Comparison of ENCODE assay signal across 8 mouse cellular contexts in the genomic region with DNA sequence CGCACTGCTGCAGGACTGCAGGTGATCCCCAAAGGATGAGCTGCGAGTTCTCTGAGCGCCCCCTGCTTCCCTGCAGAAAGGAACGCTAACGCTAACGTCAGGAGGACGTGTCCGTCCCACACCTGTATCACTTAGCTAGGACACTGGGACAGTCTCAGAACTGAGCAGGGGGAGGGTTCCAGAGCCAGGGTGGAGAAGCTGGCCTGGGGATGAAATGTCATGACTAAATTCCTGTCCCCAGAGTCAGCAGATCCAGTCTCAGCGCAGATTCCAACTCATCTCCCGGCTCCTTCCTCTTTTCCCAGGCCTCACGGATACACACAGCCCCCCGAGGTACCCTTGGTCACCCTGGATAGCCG. TPM values are rescaled to one million over a fixed set of nuclear protein-coding genes. Genes with fewer than 3 reads are reported as not detected.
DNase-seq lines count a peak whose midpoint lies in the region; ATAC-seq and TF ChIP-seq lines count a peak whose summit lies in the region.

No protein-coding gene starts in this region.

- H3K36me3 ChIP-seq in heart, embryonic 13.5 days = peaks cover 11% of the 10 kb centered on the region
- H3K36me3 ChIP-seq in ES-Bruce4 (ENCODE audit: control insufficient read depth, insufficient read depth, low read length, poor library complexity, severe bottlenecking) = no peaks in the 10 kb centered on the region
- H3K36me3 ChIP-seq in intestine, embryonic 16.5 days (ENCODE audit: control insufficient read depth, insufficient read depth, low read length) = no peaks in the 10 kb centered on the region
- H3K36me3 ChIP-seq in midbrain, embryonic 16.5 days (ENCODE audit: control insufficient read depth, insufficient read depth, low read length) = 0 out of 2 replicates have a peak, but pooled peaks cover 2% of the 10 kb centered on the region

- intact Hi-C loops in heart, postnatal 10 days (cut with DNase I) = no loop called here

- peak overlapping the region; percentile 93 for H3K9ac ChIP-seq in heart, embryonic 13.5 days
- peak overlapping the region; percentile 47 for H3K9ac ChIP-seq in ES-Bruce4 (ENCODE audit: low read depth, poor library complexity, severe bottlenecking)
- H3K9ac ChIP-seq in intestine, embryonic 16.5 days (ENCODE audit: low read depth, low read length) = peak overlapping the region; percentile 89
- H3K9ac ChIP-seq in midbrain, embryonic 16.5 days (ENCODE audit: low read depth, low read length) = peak overlapping the region; percentile 91

- H3K4me3 ChIP-seq in heart, embryonic 13.5 days = peak overlapping the region; percentile 87
- H3K4me3 ChIP-seq in ES-Bruce4 (ENCODE audit: low read depth, low read length) = peak overlapping the region; percentile 89
- peak overlapping the region; percentile 83 for H3K4me3 ChIP-seq in embryonic fibroblast, embryonic 13.5 days (ENCODE audit: insufficient read depth, low read length)
- peak overlapping the region; percentile 85 for H3K4me3 ChIP-seq in intestine, embryonic 16.5 days (ENCODE audit: low read length)
- H3K4me3 ChIP-seq in midbrain, embryonic 16.5 days (ENCODE audit: low read depth, low read length) = peak overlapping the region; percentile 81

- no peaks in the 10 kb centered on the region for H3K27me3 ChIP-seq in heart, embryonic 13.5 days (replicated peaks)
- no peaks in the 10 kb centered on the region for H3K27me3 ChIP-seq in ES-Bruce4 (ENCODE audit: control insufficient read depth, insufficient read depth, low read length, poor library complexity, severe bottlenecking)
- H3K27me3 ChIP-seq in intestine, embryonic 16.5 days (replicated peaks; ENCODE audit: control insufficient read depth, insufficient read depth, low read length) = no peaks in the 10 kb centered on the region
- no peaks in the 10 kb centered on the region; the same call in 1 of the 2 replicates for H3K27me3 ChIP-seq in midbrain, embryonic 16.5 days (ENCODE audit: control insufficient read depth, insufficient read depth, low read depth, low read length)

- TF ChIP-seq CTCF in ES-Bruce4 (IDR thresholded peaks at IDR 0.05; ENCODE audit: low read depth, low read length) = peak; percentile 3
- TF ChIP-seq CTCF in embryonic fibroblast, embryonic 13.5 days (IDR thresholded peaks at IDR 0.05; ENCODE audit: borderline replicate concordance, insufficient read depth, low read length) = no peak

- ATAC-seq in heart, embryonic 13.5 days (ENCODE audit: extremely low read depth, insufficient number of reproducible peaks, low FRiP score, low TSS enrichment) = 0 out of 2 replicates have a peak, but pooled peaks have one; percentile 3
- peak; percentile 55 for ATAC-seq in intestine, embryonic 16.5 days
- ATAC-seq in midbrain, embryonic 16.5 days = no peak

- no peak for TF ChIP-seq EP300 in ES-Bruce4 (IDR thresholded peaks at IDR 0.05; ENCODE audit: insufficient read depth, low read depth, low read length)

- peaks cover 32% of the 10 kb centered on the region for H3K4me1 ChIP-seq in heart, embryonic 13.5 days
- H3K4me1 ChIP-seq in ES-Bruce4 (ENCODE audit: control insufficient read depth, insufficient read depth, low read length) = peaks cover 6% of the 10 kb centered on the region
- peaks cover 14% of the 10 kb centered on the region for H3K4me1 ChIP-seq in embryonic fibroblast, embryonic 13.5 days (ENCODE audit: control insufficient read depth, insufficient read depth, low read length)
- H3K4me1 ChIP-seq in intestine, embryonic 16.5 days (ENCODE audit: control insufficient read depth, insufficient read depth, low read length) = peaks cover 26% of the 10 kb centered on the region
- H3K4me1 ChIP-seq in midbrain, embryonic 16.5 days (ENCODE audit: control insufficient read depth, insufficient read depth, low read length) = peaks cover 25% of the 10 kb centered on the region

- whole genome bisulfite sequencing in heart, embryonic 13.5 days = 10% methylated on average over 13 of the region's 13 CpGs
- 8% methylated on average over 13 of the region's 13 CpGs for WGBS in intestine, embryonic 16.5 days
- WGBS in midbrain, embryonic 16.5 days = 6% methylated on average over 13 of the region's 13 CpGs

- H3K27ac ChIP-seq in heart, embryonic 13.5 days (replicated peaks) = peak overlapping the region; percentile 74
- no peak overlapping the region for H3K27ac ChIP-seq in ES-Bruce4 (ENCODE audit: insufficient read depth, low read length)
- H3K27ac ChIP-seq in embryonic fibroblast, embryonic 13.5 days (ENCODE audit: insufficient read depth, low read length) = peak overlapping the region; percentile 44; the same call in 1 of the 2 replicates
- peak overlapping the region; percentile 75 for H3K27ac ChIP-seq in intestine, embryonic 16.5 days (ENCODE audit: low read length)
- H3K27ac ChIP-seq in midbrain, embryonic 16.5 days (ENCODE audit: low read length) = peak overlapping the region; percentile 78

- no peak for TF ChIP-seq POLR2A in ES-Bruce4 (IDR thresholded peaks at IDR 0.05; ENCODE audit: insufficient read depth, low read length)
- no peak for TF ChIP-seq POLR2A in embryonic fibroblast, embryonic 13.5 days (IDR thresholded peaks at IDR 0.05; ENCODE audit: low read depth, low read length)

- no peaks in the 10 kb centered on the region for H3K9me3 ChIP-seq in heart, embryonic 13.5 days
- no peaks in the 10 kb centered on the region for H3K9me3 ChIP-seq in ES-Bruce4 (replicated peaks; ENCODE audit: control insufficient read depth, insufficient read depth, low read length, poor library complexity, severe bottlenecking)
- H3K9me3 ChIP-seq in intestine, embryonic 16.5 days (ENCODE audit: control insufficient read depth, low read length) = no peaks in the 10 kb centered on the region
- H3K9me3 ChIP-seq in midbrain, embryonic 16.5 days (replicated peaks; ENCODE audit: control insufficient read depth, low read length, poor library complexity, severe bottlenecking) = no peaks in the 10 kb centered on the region

- H3K4me2 ChIP-seq in heart, embryonic 13.5 days = peak overlapping the region; percentile 97
- H3K4me2 ChIP-seq in intestine, embryonic 16.5 days (ENCODE audit: low read depth, low read length) = peak overlapping the region; percentile 93
- peak overlapping the region; percentile 77 for H3K4me2 ChIP-seq in midbrain, embryonic 16.5 days (ENCODE audit: low read length)

- no peak for DNase-seq in heart, postnatal 10 days
- DNase-seq in layer of hippocampus, postnatal 25 days (ENCODE audit: extremely low spot score in 1 of 2, low spot score in 1 of 2) = no peak
- no peak for DNase-seq in layer of hippocampus, adult 11-12 months (ENCODE audit: low spot score)

RNA-seq across cellular contexts. Expression of a gene that starts 0.6 kb away (rescaled TPM):
- 44.6 and 50.3 TPM in 2 replicates for polyA plus RNA-seq in heart, embryonic 13.5 days (2015; fragmentation: Nextera tagmentation; extraction: Ambion mirVana)
- total RNA-seq in heart, postnatal 10 days (2021) = 100 to 1,000 TPM in 1 of 2 experiments, 10 to 100 TPM in 1; 99.4 to 103 TPM
- 27.5 and 30.2 TPM in 2 replicates for polyA plus RNA-seq in ES-Bruce4 (2011; ENCODE audit: insufficient read depth, insufficient read length, low read depth, missing spikeins)
- polyA plus RNA-seq in embryonic fibroblast, embryonic 13.5 days (2011; ENCODE audit: insufficient read length, low read depth, missing spikeins) = 44.8 and 56.1 TPM in 2 replicates
- 80.1 and 87.4 TPM in 2 replicates for polyA plus RNA-seq in intestine, embryonic 16.5 days (2015; fragmentation: Nextera tagmentation; extraction: Ambion mirVana)
- 220 and 232 TPM in 2 replicates for polyA plus RNA-seq in midbrain, embryonic 16.5 days (2015; fragmentation: Nextera tagmentation; extraction: Ambion mirVana)
- 100 to 1,000 TPM; 269 to 294 TPM for total RNA-seq in layer of hippocampus, postnatal 25 days (2021)

RNA-seq across cellular contexts. Expression of a gene that starts 11.0 kb away (rescaled TPM):
- polyA plus RNA-seq in heart, embryonic 13.5 days (2015; fragmentation: Nextera tagmentation; extraction: Ambion mirVana) = 42.6 and 45.5 TPM in 2 replicates
- total RNA-seq in heart, postnatal 10 days (2021) = 10 to 100 TPM; 30.9 to 33.1 TPM
- 69.3 and 70.5 TPM in 2 replicates for polyA plus RNA-seq in ES-Bruce4 (2011; ENCODE audit: insufficient read depth, insufficient read length, low read depth, missing spikeins)
- 88.6 and 90.5 TPM in 2 replicates for polyA plus RNA-seq in embryonic fibroblast, embryonic 13.5 days (2011; ENCODE audit: insufficient read length, low read depth, missing spikeins)
- polyA plus RNA-seq in intestine, embryonic 16.5 days (2015; fragmentation: Nextera tagmentation; extraction: Ambion mirVana) = 61.0 and 70.2 TPM in 2 replicates
- 57.5 and 60.4 TPM in 2 replicates for polyA plus RNA-seq in midbrain, embryonic 16.5 days (2015; fragmentation: Nextera tagmentation; extraction: Ambion mirVana)
- 10 to 100 TPM; 56.1 to 57.6 TPM for total RNA-seq in layer of hippocampus, postnatal 25 days (2021)

RNA-seq across cellular contexts. Expression of a gene that starts 20.6 kb away (rescaled TPM):
- 229 and 258 TPM in 2 replicates for polyA plus RNA-seq in heart, embryonic 13.5 days (2015; fragmentation: Nextera tagmentation; extraction: Ambion mirVana)
- total RNA-seq in heart, postnatal 10 days (2021) = 100 to 1,000 TPM; 236 to 244 TPM
- polyA plus RNA-seq in ES-Bruce4 (2011; ENCODE audit: insufficient read depth, insufficient read length, low read depth, missing spikeins) = 104 and 116 TPM in 2 replicates
- polyA plus RNA-seq in embryonic fibroblast, embryonic 13.5 days (2011; ENCODE audit: insufficient read length, low read depth, missing spikeins) = 79.3 and 118 TPM in 2 replicates
- polyA plus RNA-seq in intestine, embryonic 16.5 days (2015; fragmentation: Nextera tagmentation; extraction: Ambion mirVana) = 260 TPM in 2 replicates
- polyA plus RNA-seq in midbrain, embryonic 16.5 days (2015; fragmentation: Nextera tagmentation; extraction: Ambion mirVana) = 225 and 240 TPM in 2 replicates
- 100 to 1,000 TPM; 183 to 199 TPM for total RNA-seq in layer of hippocampus, postnatal 25 days (2021)

RNA-seq across cellular contexts. Expression of a gene that starts 20.7 kb away (rescaled TPM):
- 60.6 and 60.9 TPM in 2 replicates for polyA plus RNA-seq in heart, embryonic 13.5 days (2015; fragmentation: Nextera tagmentation; extraction: Ambion mirVana)
- total RNA-seq in heart, postnatal 10 days (2021) = 10 to 100 TPM; 17.0 to 20.0 TPM
- polyA plus RNA-seq in ES-Bruce4 (2011; ENCODE audit: insufficient read depth, insufficient read length, low read depth, missing spikeins) = 61.8 and 65.5 TPM in 2 replicates
- polyA plus RNA-seq in embryonic fibroblast, embryonic 13.5 days (2011; ENCODE audit: insufficient read length, low read depth, missing spikeins) = 28.9 and 36.4 TPM in 2 replicates
- 75.3 and 91.4 TPM in 2 replicates for polyA plus RNA-seq in intestine, embryonic 16.5 days (2015; fragmentation: Nextera tagmentation; extraction: Ambion mirVana)
- 61.7 and 68.0 TPM in 2 replicates for polyA plus RNA-seq in midbrain, embryonic 16.5 days (2015; fragmentation: Nextera tagmentation; extraction: Ambion mirVana)
- 10 to 100 TPM; 25.7 to 27.5 TPM for total RNA-seq in layer of hippocampus, postnatal 25 days (2021)

RNA-seq across cellular contexts. Expression of a gene that starts 35.8 kb away (rescaled TPM):
- 19.0 and 19.2 TPM in 2 replicates for polyA plus RNA-seq in heart, embryonic 13.5 days (2015; fragmentation: Nextera tagmentation; extraction: Ambion mirVana)
- 10 to 100 TPM in 1 of 2 experiments, 1 to 10 TPM in 1; 9.6 to 11.3 TPM for total RNA-seq in heart, postnatal 10 days (2021)
- polyA plus RNA-seq in ES-Bruce4 (2011; ENCODE audit: insufficient read depth, insufficient read length, low read depth, missing spikeins) = 10.3 and 11.1 TPM in 2 replicates
- polyA plus RNA-seq in embryonic fibroblast, embryonic 13.5 days (2011; ENCODE audit: insufficient read length, low read depth, missing spikeins) = 12.2 and 13.2 TPM in 2 replicates
- polyA plus RNA-seq in intestine, embryonic 16.5 days (2015; fragmentation: Nextera tagmentation; extraction: Ambion mirVana) = 18.8 and 21.5 TPM in 2 replicates
- 114 TPM in 2 replicates for polyA plus RNA-seq in midbrain, embryonic 16.5 days (2015; fragmentation: Nextera tagmentation; extraction: Ambion mirVana)
- 10 to 100 TPM; 33.3 to 33.7 TPM for total RNA-seq in layer of hippocampus, postnatal 25 days (2021)
